Mouse (Mus musculus) adrenal gland, adult 2 months (tissue): ENCODE data around the gene Topors. TPM values are rescaled to one million over a fixed set of nuclear protein-coding genes. Genes with fewer than 3 reads are reported as not detected.

Experiments used
- polyA plus RNA-seq: library from polyadenylated mRNA; depleted of rRNA; stranded (reverse); fragments of >200 nt; gene quantifications from 2 replicates; pipeline ENCODE4 v1.2.3, GENCODE M21; 2012; rRNA removed
- total RNA-seq, 2 experiments: library from RNA; stranded (reverse); gene quantifications; 2 replicates each; pipeline ENCODE4 v1.2.3; 2021

Gene Topors
- total and polyA plus RNA-seq, 3 experiments: 4.0 to 29.8 (median 26.0) TPM

Other genes starting within 250 kb of the Topors start
- 100 to 1,000 TPM; 122 to 146 TPM for gene Aco1, start 126.8 kb downstream of the Topors start, total RNA-seq
- 43.3 and 51.3 TPM in 2 replicates for gene Aco1, start 126.8 kb downstream of the Topors start, polyA plus RNA-seq
- 10 to 100 TPM; 25.2 to 30.3 TPM for gene Ddx58, start 30.0 kb downstream of the Topors start, total RNA-seq
- 9.7 and 13.3 TPM in 2 replicates for gene Ddx58, start 30.0 kb downstream of the Topors start, polyA plus RNA-seq
- gene Smim27, start 271 bp downstream of the Topors start, total RNA-seq: 10 to 100 TPM; 52.9 to 54.7 TPM
- 23.2 and 33.7 TPM in 2 replicates for gene Smim27, start 271 bp downstream of the Topors start, polyA plus RNA-seq
- gene Ndufb6, start 9.6 kb upstream of the Topors start, total RNA-seq: 100 to 1,000 TPM; 173 to 335 TPM
- 50.3 and 55.2 TPM in 2 replicates for gene Ndufb6, start 9.6 kb upstream of the Topors start, polyA plus RNA-seq
- not detected for gene Tmem215, start 202.3 kb upstream of the Topors start, total RNA-seq
- 0.27 TPM in 2 replicates for gene Tmem215, start 202.3 kb upstream of the Topors start, polyA plus RNA-seq